Mouse (Mus musculus) CH12.LX (cell line): Measurements from ENCODE around the gene Ppm1m. TPM values are rescaled to one million over a fixed set of nuclear protein-coding genes. Genes with fewer than 3 reads are reported as not detected.
A peak's percentile ranks its signal among the peaks of the same experiment; 100 is the strongest.

Experiments used
- DNase-seq: peaks from one replicate; pipeline ENCODE4 v3.0.0-alpha.2; 2013; ENCODE audit errors: extremely low read depth
- H3K27ac ChIP-seq: 2 replicates; pipeline ENCODE4 v1.5.1; 2012; ENCODE audit warnings: low read depth, mild to moderate bottlenecking, control low read depth, moderate library complexity; ENCODE audit not compliant: insufficient read depth
- H3K27me3 ChIP-seq: replicated peaks from 2 replicates; pipeline ENCODE3; 2012; ENCODE audit warnings: inconsistent platforms
- H3K36me3 ChIP-seq, 2 experiments: replicated peaks in 1 of 2; 2 replicates each; pipeline versions ENCODE3 to v1.6.1; 2012; ENCODE audit warnings: inconsistent platforms in 1 of 2, low read length in 1 of 2, mild to moderate bottlenecking in 1 of 2, mixed read lengths in 1 of 2, moderate library complexity in 1 of 2; ENCODE audit not compliant: control insufficient read depth in 1 of 2, insufficient read depth in 1 of 2
- H3K4me1 ChIP-seq, 2 experiments: 2 replicates each; pipeline ENCODE4 v1.6.1; 2012; ENCODE audit warnings: inconsistent platforms in 1 of 2, moderate library complexity in 1 of 2; ENCODE audit not compliant: insufficient read depth in 2 of 2, control insufficient read depth in 1 of 2
- H3K4me2 ChIP-seq: 2 replicates; pipeline ENCODE4 v1.6.1; 2012; ENCODE audit warnings: low read depth, mild to moderate bottlenecking, control low read depth; ENCODE audit not compliant: poor library complexity, insufficient read depth, severe bottlenecking
- H3K4me3 ChIP-seq, 3 experiments: fragments of 150-350 bp in 1 of 3; sonication (generic) in 1 of 3; replicated peaks in 1 of 3; 2 replicates each; pipeline versions ENCODE3 to v1.5.1; 2011 to 2012; ENCODE audit warnings: low read depth in 2 of 3, low read length in 2 of 3, mild to moderate bottlenecking in 2 of 3, moderate library complexity in 2 of 3, control low read depth in 1 of 3, improper control_type of control experiment in 1 of 3, inconsistent platforms in 1 of 3, mixed read lengths in 1 of 3; ENCODE audit not compliant: poor library complexity in 1 of 3
- H3K79me2 ChIP-seq: replicated peaks from 2 replicates; pipeline ENCODE4 v1.6.1; 2012; ENCODE audit warnings: mild to moderate bottlenecking, moderate library complexity; ENCODE audit not compliant: control insufficient read depth, poor library complexity, insufficient read depth, severe bottlenecking; ENCODE audit errors: extremely low read depth
- H3K9ac ChIP-seq: 2 replicates; pipeline ENCODE4 v1.6.1; 2012; ENCODE audit warnings: low read depth, mild to moderate bottlenecking, control low read depth, moderate library complexity; ENCODE audit not compliant: insufficient read depth
- H3K9me3 ChIP-seq: replicated peaks from 2 replicates; pipeline ENCODE3; 2012; ENCODE audit warnings: low read length, inconsistent platforms, mixed read lengths
- BHLHE40 ChIP-seq: IDR thresholded peaks from 2 replicates; pipeline ENCODE4 v1.6.1; 2011; ENCODE audit warnings: mild to moderate bottlenecking, low read depth, low read length, improper control_type of control experiment
- CHD1 ChIP-seq: IDR thresholded peaks from 2 replicates; pipeline ENCODE4 v1.6.1; 2012; ENCODE audit warnings: low read depth, low read length, improper control_type of control experiment, inconsistent platforms
- CHD2 ChIP-seq: IDR thresholded peaks from 2 replicates; pipeline ENCODE4 v1.6.1; 2011; ENCODE audit warnings: low read length, improper control_type of control experiment
- EP300 ChIP-seq: IDR thresholded peaks from 2 replicates; pipeline ENCODE4 v1.6.1; 2011; ENCODE audit warnings: low read length, improper control_type of control experiment
- HCFC1 ChIP-seq: IDR thresholded peaks from 2 replicates; pipeline ENCODE4 v1.6.1; 2012; ENCODE audit warnings: low read depth, mild to moderate bottlenecking, inconsistent platforms, low read length, improper control_type of control experiment
- IRF4 ChIP-seq: IDR thresholded peaks from 2 replicates; pipeline ENCODE4 v1.6.1; 2014; ENCODE audit warnings: low read depth, mild to moderate bottlenecking, inconsistent platforms, low read length, improper control_type of control experiment
- JUN ChIP-seq: IDR thresholded peaks from 2 replicates; pipeline ENCODE4 v1.6.1; 2011; ENCODE audit warnings: low read depth, mild to moderate bottlenecking, low read length, improper control_type of control experiment, moderate library complexity; ENCODE audit not compliant: insufficient read depth
- KAT2A ChIP-seq: IDR thresholded peaks from 2 replicates; pipeline ENCODE4 v1.6.1; 2012; ENCODE audit warnings: low read length, improper control_type of control experiment, inconsistent platforms; ENCODE audit not compliant: insufficient replicate concordance
- MAFK ChIP-seq: IDR thresholded peaks from 2 replicates; pipeline ENCODE4 v1.6.1; 2011; ENCODE audit warnings: low read length, improper control_type of control experiment; ENCODE audit not compliant: insufficient replicate concordance
- MAZ ChIP-seq: IDR thresholded peaks from 2 replicates; pipeline ENCODE4 v1.6.1; 2012; ENCODE audit warnings: low read depth, mild to moderate bottlenecking, inconsistent platforms, low read length, improper control_type of control experiment, moderate library complexity
- MEF2A ChIP-seq: IDR thresholded peaks from 2 replicates; pipeline ENCODE4 v1.6.1; 2014; ENCODE audit warnings: low read depth, mild to moderate bottlenecking, inconsistent platforms, low read length, improper control_type of control experiment, borderline replicate concordance
- POLR2A ChIP-seq: IDR thresholded peaks from 2 replicates; pipeline ENCODE4 v1.6.1; 2011; ENCODE audit warnings: low read depth, mild to moderate bottlenecking, improper control_type of control experiment, low read length
- RAD21 ChIP-seq: IDR thresholded peaks from 2 replicates; pipeline ENCODE4 v1.6.1; 2011; ENCODE audit warnings: low read depth, mild to moderate bottlenecking, low read length, improper control_type of control experiment, moderate library complexity
- SIN3A ChIP-seq: IDR thresholded peaks from 2 replicates; pipeline ENCODE4 v1.6.1; 2012; ENCODE audit warnings: low read length, improper control_type of control experiment, inconsistent platforms
- TBP ChIP-seq: conservative IDR thresholded peaks from 2 replicates; pipeline ENCODE4 v1.6.1; 2011; ENCODE audit warnings: low read depth, low read length, improper control_type of control experiment
- UBTF ChIP-seq: IDR thresholded peaks from 2 replicates; pipeline ENCODE4 v1.6.1; 2012; ENCODE audit warnings: low read depth, mild to moderate bottlenecking, inconsistent platforms, low read length, improper control_type of control experiment, moderate library complexity
- ZC3H11A ChIP-seq: IDR thresholded peaks from 2 replicates; pipeline ENCODE4 v1.6.1; 2012; ENCODE audit warnings: low read depth, mild to moderate bottlenecking, inconsistent platforms, low read length, improper control_type of control experiment
- ZKSCAN1 ChIP-seq: IDR thresholded peaks from 2 replicates; pipeline ENCODE4 v1.6.1; 2012; ENCODE audit warnings: low read depth, inconsistent platforms, low read length, improper control_type of control experiment, borderline replicate concordance
- dilution Hi-C: fragments of 300-500 bp; cut with MboI; formaldehyde crosslinking; loops from 2 replicates; pipeline ENCODE4 v1.14.3; 2020; ENCODE audit warnings: low sequenced_read_pairs; ENCODE audit not compliant: extremely low pct_unique_long_range_greater_than_20kb, extremely low pct_ligation_motif_present
- in situ Hi-C: fragments of 300-500 bp; cut with MboI; formaldehyde crosslinking; loops from 3 replicates; pipeline ENCODE4 v1.14.3; 2019; ENCODE audit warnings: low sequenced_read_pairs, low pct_ligation_motif_present, low pct_unique_long_range_greater_than_20kb, mixed read lengths
- polyA plus RNA-seq: library from polyadenylated mRNA; unstranded; fragments of >175 nt; gene quantifications from 2 replicates; pipeline ENCODE4 v1.2.1, GENCODE M21; 2012; ENCODE audit warnings: low read depth; ENCODE audit not compliant: insufficient read length
- total RNA-seq, 2 experiments: library from RNA; depleted of rRNA; stranded (reverse); fragments of 300-350 nt in 1 of 2; fragments of >200 nt in 1 of 2; gene quantifications; 2 replicates each; pipeline ENCODE4 v1.2.3; 2012 to 2014

Gene Ppm1m
- total and polyA plus RNA-seq, 3 experiments: 54.7 to 111 (median 86.0) TPM

- TF ChIP-seq RAD21: no peak
- TF ChIP-seq HCFC1: peak; percentile 82
- peak; percentile 50; the same call in 1 of the 2 replicates for TF ChIP-seq BHLHE40
- TF ChIP-seq IRF4: peak; percentile 56
- TF ChIP-seq MAFK: no peak
- TF ChIP-seq MEF2A: peak; percentile 61; the same call in 1 of the 2 replicates
- no peak for TF ChIP-seq ZC3H11A
- peak; percentile 61; the same call in 1 of the 2 replicates for TF ChIP-seq MAZ
Observed at GRCm38 (mm10) chr9:106159784-106160301, 39.7 kb downstream of the Ppm1m start (continued).

GRCm38 (mm10) chr9:106159237-106159636, 40.3 kb downstream of the Ppm1m start:
- dilution Hi-C loops: no loop called here
- H3K27ac ChIP-seq: no peak overlapping the region

GRCm38 (mm10) chr9:106158037-106158491, 41.5 kb downstream of the Ppm1m start, which contains the start of gene Glyctk:
Gene Glyctk (minus strand): TSS chr9:106158138.
- no peaks in the 10 kb centered on the region for H3K79me2 ChIP-seq
- H3K4me3 ChIP-seq: no peak within 1 kb of the TSS
- no peaks in the 10 kb centered on the region for H3K9me3 ChIP-seq
- H3K27me3 ChIP-seq: no peaks in the 10 kb centered on the region
- no peak for DNase-seq
- dilution Hi-C loops: no loop called here
- no peak within 1 kb of the TSS for H3K9ac ChIP-seq
- H3K27ac ChIP-seq: no peak within 1 kb of the TSS
- TF ChIP-seq RAD21: no peak
- no peak for TF ChIP-seq ZC3H11A
- TF ChIP-seq POLR2A: no peak
- no peak for TF ChIP-seq MAFK
- TF ChIP-seq UBTF: no peak
- TF ChIP-seq KAT2A: no peak
- no peak for TF ChIP-seq SIN3A
- no peak for TF ChIP-seq CHD1
- no peak for TF ChIP-seq BHLHE40
- TF ChIP-seq CHD2: no peak
- no peak for TF ChIP-seq IRF4
- no peak for TF ChIP-seq JUN
- no peak for TF ChIP-seq EP300
- peaks cover 0 to 8% of the 10 kb centered on the region in 2 experiments; a peak in 3 of 4 replicates for H3K4me1 ChIP-seq
- in situ Hi-C loops: loop anchor here (5.0 kb wide), 1 partner anchor 54 kb away; no protein-coding TSS in a partner anchor
- H3K36me3 ChIP-seq: peaks cover 0 to 22% of the 10 kb centered on the region in 2 experiments
- H3K4me2 ChIP-seq: no peak within 1 kb of the TSS

More at GRCm38 (mm10) chr9:106159237-106159636, 40.3 kb downstream of the Ppm1m start:
- Histone ChIP-seq H3K4me3 (peak overlapping the region in 2 of 3 experiments; percentile 71 to 90), H3K79me2 (no peaks in the 10 kb centered on the region), H3K9ac (0 out of 2 replicates have a peak overlapping the region, but pooled peaks have one; percentile 90), H3K9me3 (no peaks in the 10 kb centered on the region), H3K4me2 (peak overlapping the region; percentile 80), H3K36me3 (peaks cover 0 to 22% of the 10 kb centered on the region in 2 experiments), H3K27me3 (no peaks in the 10 kb centered on the region), H3K4me1 (peaks cover 0 to 8% of the 10 kb centered on the region in 2 experiments; a peak in 3 of 4 replicates)
- TF ChIP-seq ZKSCAN1 (no peak), TBP (no peak)
- in situ Hi-C loops: loop anchor here (5.0 kb wide), 1 partner anchor 53 kb away; no protein-coding TSS in a partner anchor
- DNase-seq: no peak
